Mouse (Mus musculus) heart, embryonic 15.5 days (tissue): Measurements from ENCODE around the gene Nsun4. TPM values are rescaled to one million over a fixed set of nuclear protein-coding genes. Genes with fewer than 3 reads are reported as not detected.

Experiments
- polyA plus RNA-seq: library from polyadenylated mRNA; unstranded; fragments of >200 nt; fragmentation: Nextera tagmentation; extraction: Ambion mirVana; gene quantifications from 2 replicates; pipeline ENCODE4 v1.2.1, GENCODE M21; 2015

The Nsun4 gene
- polyA plus RNA-seq, 1 experiment from 2014 or later: 26.3 TPM

Other genes with a start within 250 kb of the Nsun4 start
- gene Mob3c, start 225.8 kb downstream of the Nsun4 start, polyA plus RNA-seq: 8.1 and 11.0 TPM in 2 replicates
- gene Mknk1, start 214.7 kb downstream of the Nsun4 start, polyA plus RNA-seq: 17.3 and 26.9 TPM in 2 replicates
- not detected in 2 replicates for gene Kncn, start 169.5 kb downstream of the Nsun4 start, polyA plus RNA-seq
- gene 6430628N08Rik, start 163.2 kb downstream of the Nsun4 start, polyA plus RNA-seq: not detected in 2 replicates
- 0.03 and 0.04 TPM in 2 replicates for gene Dmbx1, start 114.0 kb downstream of the Nsun4 start, polyA plus RNA-seq
- 1.1 and 2.1 TPM in 2 replicates for gene Faah, start 36.0 kb downstream of the Nsun4 start, polyA plus RNA-seq
- 997 and 1,210 TPM in 2 replicates for gene Uqcrh, start 21.2 kb upstream of the Nsun4 start, polyA plus RNA-seq
- gene Lrrc41, start 21.4 kb upstream of the Nsun4 start, polyA plus RNA-seq: 44.1 and 56.7 TPM in 2 replicates
- gene Rad54l, start 69.8 kb upstream of the Nsun4 start, polyA plus RNA-seq: 15.5 and 17.9 TPM in 2 replicates
- gene Pomgnt1, start 70.0 kb upstream of the Nsun4 start, polyA plus RNA-seq: 54.6 and 62.0 TPM in 2 replicates
- gene Lurap1, start 97.5 kb upstream of the Nsun4 start, polyA plus RNA-seq: 2.0 and 2.2 TPM in 2 replicates
- gene Tspan1, start 113.7 kb upstream of the Nsun4 start, polyA plus RNA-seq: 0.94 and 2.3 TPM in 2 replicates
- gene 1700042G07Rik, start 119.5 kb upstream of the Nsun4 start, polyA plus RNA-seq: not detected in 2 replicates
- not detected in 2 replicates for gene Gm49337, start 119.5 kb upstream of the Nsun4 start, polyA plus RNA-seq
- gene Pik3r3, start 167.7 kb upstream of the Nsun4 start, polyA plus RNA-seq: 9.9 and 10.8 TPM in 2 replicates